Mouse (Mus musculus) hindbrain, postnatal 0 days (tissue): ENCODE results near the gene Spop. TPM values are rescaled to one million over a fixed set of nuclear protein-coding genes. Genes with fewer than 3 reads are reported as not detected.

Experiments
- ATAC-seq: fragments of 200-750 bp; cut with Nextera tagmentation; 2 replicates; pipeline ENCODE4 v1.8.0; 2017; ENCODE audit warnings: mild to moderate bottlenecking, moderate TSS enrichment, moderate library complexity
- DNase-seq: peaks from one replicate; pipeline ENCODE4 v3.0.0-alpha.2; 2015; ENCODE audit warnings: low spot score
- H3K27ac ChIP-seq: fragments of 300-500 bp; sonication (generic); 2 replicates; pipeline ENCODE4 v1.5.1; 2014; ENCODE audit warnings: mild to moderate bottlenecking
- H3K27me3 ChIP-seq: fragments of 300-500 bp; sonication (generic); 2 replicates; pipeline ENCODE4 v1.6.1; 2014; ENCODE audit warnings: low read length, mixed read lengths; ENCODE audit not compliant: insufficient read depth
- H3K36me3 ChIP-seq: fragments of 300-500 bp; sonication (generic); 2 replicates; pipeline ENCODE4 v1.6.1; 2014; ENCODE audit warnings: low read length, mixed read lengths; ENCODE audit not compliant: insufficient read depth
- H3K4me1 ChIP-seq: fragments of 300-500 bp; sonication (generic); 2 replicates; pipeline ENCODE4 v1.6.1; 2014; ENCODE audit warnings: antibody characterized with exemption, low read length, mixed read lengths; ENCODE audit not compliant: insufficient read depth
- H3K4me2 ChIP-seq: fragments of 300-500 bp; sonication (generic); 2 replicates; pipeline ENCODE4 v1.6.1; 2014; ENCODE audit warnings: low read depth, mild to moderate bottlenecking, low read length, moderate library complexity, mixed read lengths
- H3K4me3 ChIP-seq: fragments of 300-500 bp; sonication (generic); 2 replicates; pipeline ENCODE4 v1.5.1; 2014; ENCODE audit warnings: low read length
- H3K9ac ChIP-seq: fragments of 300-500 bp; sonication (generic); replicated peaks from 2 replicates; pipeline ENCODE4 v1.6.1; 2014; ENCODE audit warnings: mild to moderate bottlenecking, low read length, moderate library complexity, mixed read lengths
- H3K9me3 ChIP-seq: fragments of 300-500 bp; sonication (generic); 2 replicates; pipeline ENCODE4 v1.6.1; 2016; ENCODE audit warnings: low read length, mixed read lengths
- CTCF ChIP-seq: IDR thresholded peaks from 2 replicates; pipeline ENCODE4 v1.5.1; 2016; ENCODE audit warnings: antibody characterized with exemption, control low read depth, low read depth
- WGBS: fragments of 180-500 bp; shearing (Covaris S2); extraction: QIAGEN DNeasy Blood & Tissue Kit; methylation state at CpG from one replicate; pipeline ENCODE4 v1.1.7; 2014; 5-methylcytosine and 5-hydroxymethylcytosine counted together
- polyA plus RNA-seq: library from polyadenylated mRNA; unstranded; fragments of >200 nt; fragmentation: Nextera tagmentation; extraction: Ambion mirVana; gene quantifications from 2 replicates; pipeline ENCODE4 v1.2.1, GENCODE M21; 2015
- total RNA-seq: library from RNA; depleted of rRNA; stranded (reverse); fragments of >200 nt; gene quantifications from 2 replicates; pipeline ENCODE4 v1.2.3, GENCODE M21; 2014

Gene Spop
- total and polyA plus RNA-seq, 2 experiments from 2014 or later, result 51.1 to 210 TPM

DNA sequence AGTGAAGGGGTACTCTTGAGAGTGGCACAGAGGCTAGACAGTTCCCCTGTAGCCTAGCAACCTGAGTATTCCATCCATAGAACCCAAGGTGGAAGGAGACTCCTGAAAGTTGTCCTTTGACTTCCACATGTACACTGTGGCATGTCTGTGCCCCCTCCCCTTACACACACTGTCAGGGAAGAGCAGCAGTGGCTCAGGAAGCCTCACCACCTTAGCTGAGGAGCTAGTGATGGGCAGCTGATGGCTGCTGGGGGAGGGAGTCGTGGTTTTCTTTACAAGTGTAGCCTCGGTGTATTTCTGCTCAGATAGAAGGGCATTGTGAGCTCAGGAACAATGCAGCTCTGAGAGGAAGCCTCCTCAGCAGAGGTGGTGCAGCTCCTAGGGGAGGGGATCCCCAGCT lies 31.5 kb downstream of the Spop start:
- 12% methylated on average over 2 of the region's 2 CpGs for WGBS
- Histone ChIP-seq H3K9ac (no peak overlapping the region), H3K27ac (0 out of 2 replicates have a peak overlapping the region, but pooled peaks have one; percentile 11), H3K4me1 (peaks cover 6% of the 10 kb centered on the region), H3K27me3 (no peaks in the 10 kb centered on the region), H3K4me2 (no peak overlapping the region), H3K36me3 (no peaks in the 10 kb centered on the region), H3K9me3 (no peaks in the 10 kb centered on the region), H3K4me3 (no peak overlapping the region)
- no peak for TF ChIP-seq CTCF
- no peak for DNase-seq
- ATAC-seq, result no peak

- 98% methylated on average over 6 of the region's 6 CpGs for WGBS
- H3K4me3 ChIP-seq, result no peak overlapping the region
Measured at GRCm38 (mm10) chr11:95446580-95447305, 32.9 kb downstream of the Spop start.

GRCm38 (mm10) chr11:95448346-95448745 lies 34.5 kb downstream of the Spop start:
- no peak for TF ChIP-seq CTCF
- peaks cover 6% of the 10 kb centered on the region for H3K4me1 ChIP-seq
- no peaks in the 10 kb centered on the region for H3K36me3 ChIP-seq
- H3K9me3 ChIP-seq, result no peaks in the 10 kb centered on the region
- H3K4me2 ChIP-seq, result no peak overlapping the region
- no peak overlapping the region for H3K27ac ChIP-seq
- no peak overlapping the region for H3K9ac ChIP-seq
- no peak overlapping the region for H3K4me3 ChIP-seq
- 39% methylated on average over 3 of the region's 3 CpGs for WGBS
- peak; percentile 39 for DNase-seq
- no peaks in the 10 kb centered on the region for H3K27me3 ChIP-seq
- no peak for ATAC-seq

More at GRCm38 (mm10) chr11:95446580-95447305, 32.9 kb downstream of the Spop start:
- H3K4me2 ChIP-seq, result no peak overlapping the region
- no peaks in the 10 kb centered on the region for H3K36me3 ChIP-seq
- H3K27ac ChIP-seq, result no peak overlapping the region
- H3K4me1 ChIP-seq, result peaks cover 6% of the 10 kb centered on the region
- no peak for DNase-seq
- H3K27me3 ChIP-seq, result no peaks in the 10 kb centered on the region
- H3K9ac ChIP-seq, result no peak overlapping the region
- no peak for TF ChIP-seq CTCF
- H3K9me3 ChIP-seq, result no peaks in the 10 kb centered on the region
- no peak for ATAC-seq

DNA sequence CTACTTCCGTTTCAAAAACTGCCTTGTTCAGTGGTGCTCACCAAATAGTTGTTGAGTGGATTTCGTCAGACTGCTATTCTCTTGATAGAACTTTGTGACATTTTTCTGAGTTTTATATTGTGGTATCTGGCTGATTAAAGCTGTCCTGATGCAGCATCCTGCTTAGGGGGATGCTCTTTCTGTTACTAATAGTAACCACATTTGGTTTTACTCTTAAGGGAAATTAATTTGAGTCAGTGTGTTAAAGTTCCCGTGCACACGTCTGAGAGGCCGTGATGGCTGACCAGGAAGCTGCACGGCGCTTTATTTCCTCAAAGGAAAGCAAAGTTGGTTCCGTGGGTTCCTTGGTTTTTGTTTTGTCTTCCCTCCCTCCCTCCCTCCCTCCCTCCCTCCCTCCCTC lies 41.5 kb downstream of the Spop start:
- H3K4me3 ChIP-seq, result no peak overlapping the region
- H3K9ac ChIP-seq, result no peak overlapping the region
- WGBS, result 61% methylated on average over 8 of the region's 8 CpGs
- no peak for TF ChIP-seq CTCF
- no peak overlapping the region for H3K27ac ChIP-seq
- no peaks in the 10 kb centered on the region for H3K27me3 ChIP-seq
- H3K4me2 ChIP-seq, result no peak overlapping the region
- H3K9me3 ChIP-seq, result no peaks in the 10 kb centered on the region
- H3K36me3 ChIP-seq, result no peaks in the 10 kb centered on the region
- no peak for DNase-seq
- ATAC-seq, result no peak
- no peaks in the 10 kb centered on the region for H3K4me1 ChIP-seq

GRCm38 (mm10) chr11:95460872-95461271 lies 47.0 kb downstream of the Spop start:
- no peak for ATAC-seq
- Histone ChIP-seq H3K27me3 (no peaks in the 10 kb centered on the region), H3K4me1 (no peaks in the 10 kb centered on the region), H3K9ac (no peak overlapping the region), H3K4me3 (no peak overlapping the region), H3K36me3 (no peaks in the 10 kb centered on the region), H3K9me3 (no peaks in the 10 kb centered on the region), H3K27ac (no peak overlapping the region), H3K4me2 (no peak overlapping the region)
- WGBS, result 85% methylated on average over 2 of the region's 2 CpGs
- TF ChIP-seq CTCF, result no peak
- no peak for DNase-seq

DNA sequence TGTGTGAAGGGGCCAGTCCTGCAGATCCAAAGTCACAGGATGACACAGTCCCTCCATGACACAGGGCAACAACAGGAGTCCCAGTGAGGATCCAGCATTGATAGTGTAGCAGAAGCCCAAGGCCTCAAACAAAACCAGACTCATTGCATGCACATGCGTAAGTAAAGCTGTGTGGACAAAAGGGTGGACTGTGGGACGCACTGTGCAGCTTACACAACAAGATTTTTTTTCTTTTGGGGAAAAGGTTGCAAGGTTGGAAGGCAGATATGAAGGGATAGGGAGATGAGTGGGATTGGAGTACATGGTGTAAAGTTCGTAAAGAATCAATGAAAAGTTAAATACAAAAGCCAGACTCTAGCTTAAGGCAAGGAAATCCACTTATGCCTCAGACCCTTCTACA lies 48.3 kb downstream of the Spop start:
- no peaks in the 10 kb centered on the region for H3K4me1 ChIP-seq
- H3K4me2 ChIP-seq, result no peak overlapping the region
- H3K27ac ChIP-seq, result no peak overlapping the region
- H3K9me3 ChIP-seq, result no peaks in the 10 kb centered on the region
- no peak overlapping the region for H3K4me3 ChIP-seq
- H3K36me3 ChIP-seq, result no peaks in the 10 kb centered on the region
- no peaks in the 10 kb centered on the region for H3K27me3 ChIP-seq
- ATAC-seq, result no peak
- DNase-seq, result no peak
- WGBS, result 94% methylated on average over 3 of the region's 3 CpGs
- TF ChIP-seq CTCF, result no peak
- no peak overlapping the region for H3K9ac ChIP-seq

DNA sequence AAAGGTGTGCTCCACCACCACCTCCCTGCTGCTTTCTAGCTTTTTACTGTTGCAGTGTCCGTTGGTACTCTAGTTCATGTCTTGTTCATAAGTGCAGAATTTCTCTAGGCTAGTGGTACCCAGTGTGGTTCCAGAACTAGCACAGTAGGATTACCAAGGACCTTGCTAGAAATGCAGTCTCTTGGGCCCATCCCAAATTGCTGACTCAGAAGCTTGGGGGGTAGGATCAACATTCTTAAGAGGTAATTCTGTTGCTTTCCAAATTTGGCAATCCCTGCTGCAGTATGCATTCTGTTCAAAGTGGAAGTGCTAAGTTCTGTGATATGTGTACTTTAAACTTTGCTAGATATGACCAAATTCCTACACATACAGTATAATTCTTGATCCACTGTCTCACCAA lies 53.9 kb downstream of the Spop start:
- H3K36me3 ChIP-seq, result peaks cover 5% of the 10 kb centered on the region; the same call in 1 of the 2 replicates
- no peaks in the 10 kb centered on the region for H3K4me1 ChIP-seq
- no peaks in the 10 kb centered on the region for H3K9me3 ChIP-seq
- H3K9ac ChIP-seq, result no peak overlapping the region
- ATAC-seq (no peak), DNase-seq (no peak)
- WGBS, result 88% methylated on average over 1 of the region's 1 CpGs
- H3K27me3 ChIP-seq, result no peaks in the 10 kb centered on the region
- H3K4me3 ChIP-seq, result no peak overlapping the region
- H3K4me2 ChIP-seq, result no peak overlapping the region
- TF ChIP-seq CTCF, result no peak
- no peak overlapping the region for H3K27ac ChIP-seq
